Mouse (Mus musculus) thymus, postnatal 4 days (tissue): Measurements from ENCODE around the gene Tuba8.
A peak's percentile ranks its signal among the peaks of the same experiment; 100 is the strongest.

Experiments used
- DNase-seq: peaks from one replicate; pipeline ENCODE4 v3.0.0; 2021

Tuba8 gene

GRCm38 (mm10) chr6:121210149-121210925 is at the start of gene Tuba8:
TSS of gene Tuba8 (plus strand) at chr6:121210696.
- DNase-seq: peak; percentile 71

- DNase-seq: no peak
These were observed 47.9 kb upstream of the Tuba8 start for GRCm38 (mm10) chr6:121162616-121163015.

GRCm38 (mm10) chr6:121166098-121166552 is 44.4 kb upstream of the Tuba8 start:
- DNase-seq: no peak

- no peak for DNase-seq
These were observed 43.0 kb upstream of the Tuba8 start for GRCm38 (mm10) chr6:121167381-121167975.

- no peak for DNase-seq
These were observed 39.4 kb upstream of the Tuba8 start for GRCm38 (mm10) chr6:121171102-121171501.

GRCm38 (mm10) chr6:121173471-121173870 is 37.0 kb upstream of the Tuba8 start:
- no peak for DNase-seq

GRCm38 (mm10) chr6:121174761-121175160 is 35.7 kb upstream of the Tuba8 start:
- DNase-seq: no peak

GRCm38 (mm10) chr6:121176011-121176730 is 34.3 kb upstream of the Tuba8 start:
- DNase-seq: no peak

GRCm38 (mm10) chr6:121176731-121177098 is 33.8 kb upstream of the Tuba8 start:
- no peak for DNase-seq

GRCm38 (mm10) chr6:121177118-121177708 is 33.3 kb upstream of the Tuba8 start:
- DNase-seq: no peak

GRCm38 (mm10) chr6:121178700-121179358 is 31.7 kb upstream of the Tuba8 start:
- DNase-seq: peak; percentile 57

GRCm38 (mm10) chr6:121179846-121180245 is 30.6 kb upstream of the Tuba8 start:
- no peak for DNase-seq

GRCm38 (mm10) chr6:121183414-121184173 is 26.9 kb upstream of the Tuba8 start, which contains the start of gene Pex26:
TSS of gene Pex26 (plus strand) at chr6:121183667.
- DNase-seq: peak; percentile 95

GRCm38 (mm10) chr6:121184198-121185140 is 26.0 kb upstream of the Tuba8 start:
- DNase-seq: peak; percentile 72

- no peak for DNase-seq
These were observed 25.3 kb upstream of the Tuba8 start for GRCm38 (mm10) chr6:121185232-121185631.

- DNase-seq: no peak
These were observed 19.1 kb upstream of the Tuba8 start for GRCm38 (mm10) chr6:121191261-121192009.

GRCm38 (mm10) chr6:121194061-121194955 is 16.2 kb upstream of the Tuba8 start:
- DNase-seq: peak; percentile 46

GRCm38 (mm10) chr6:121194956-121195731 is 15.4 kb upstream of the Tuba8 start:
- DNase-seq: no peak
